Mouse (Mus musculus): ENCODE results near the gene Gsdme.

DNA sequence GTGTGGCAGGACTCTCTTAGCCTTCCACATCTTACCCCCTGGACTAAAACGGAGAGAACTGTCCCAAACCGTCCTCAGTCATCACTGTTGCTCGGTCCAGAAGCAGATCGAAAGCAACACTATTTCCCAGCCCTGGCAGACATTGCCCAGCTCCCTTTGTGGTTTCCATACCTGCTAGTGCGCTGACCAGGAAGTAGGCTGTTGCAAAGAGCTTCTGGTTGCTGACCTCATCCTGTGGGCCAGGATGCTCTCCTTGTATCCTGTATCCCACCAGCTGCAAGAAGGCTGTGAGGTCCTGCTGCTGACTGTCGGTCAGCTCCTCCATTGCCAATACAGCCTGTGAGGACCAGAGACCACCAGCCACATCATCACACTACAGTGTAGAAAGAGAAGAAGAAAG is 44.6 kb downstream of the Gsdme start:
- TF ChIP-seq CTCF (IDR thresholded peaks at IDR 0.05; ENCODE audit: low read depth, low read length) (no peak), POLR2A (IDR thresholded peaks at IDR 0.05; ENCODE audit: borderline replicate concordance, low read depth, low read length) (no peak)

All from bone marrow macrophage, adult 2 months (primary cell).